Mouse (Mus musculus): ENCODE measurements around the gene Enox1.

DNA sequence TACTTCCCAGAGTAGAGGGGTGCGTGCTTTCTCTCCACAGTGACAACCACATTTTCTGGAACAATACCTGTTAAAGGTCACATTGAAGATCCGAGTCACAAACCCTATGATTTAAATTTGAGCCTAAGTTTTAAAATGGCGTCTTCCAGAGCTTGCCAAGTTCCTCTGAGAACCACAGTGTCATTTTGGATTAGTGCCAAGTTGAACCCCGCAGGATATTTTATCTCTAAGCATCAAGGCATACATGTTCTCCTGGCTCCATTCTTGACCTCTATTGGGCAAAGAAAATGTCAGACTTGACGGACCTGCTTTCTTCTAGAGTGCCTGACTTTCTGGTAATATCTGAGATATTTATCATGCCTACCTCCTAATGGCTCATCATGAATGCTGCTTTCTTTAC, 282.9 kb downstream of the Enox1 start:
- TF ChIP-seq ZNF384 (IDR thresholded peaks at IDR 0.05; ENCODE audit: low read depth, low read length) (no peak), HCFC1 (IDR thresholded peaks at IDR 0.05; ENCODE audit: borderline replicate concordance, insufficient read depth, low read length) (no peak), ZC3H11A (IDR thresholded peaks at IDR 0.05; ENCODE audit: borderline replicate concordance, low read depth, low read length) (no peak), CHD2 (IDR thresholded peaks at IDR 0.05; ENCODE audit: low read depth, low read length) (no peak), MAFK (IDR thresholded peaks at IDR 0.05; ENCODE audit: insufficient read depth, low read depth, low read length) (no peak)
